ENCODE assay signal across 26 mouse cellular contexts in the genomic region with DNA sequence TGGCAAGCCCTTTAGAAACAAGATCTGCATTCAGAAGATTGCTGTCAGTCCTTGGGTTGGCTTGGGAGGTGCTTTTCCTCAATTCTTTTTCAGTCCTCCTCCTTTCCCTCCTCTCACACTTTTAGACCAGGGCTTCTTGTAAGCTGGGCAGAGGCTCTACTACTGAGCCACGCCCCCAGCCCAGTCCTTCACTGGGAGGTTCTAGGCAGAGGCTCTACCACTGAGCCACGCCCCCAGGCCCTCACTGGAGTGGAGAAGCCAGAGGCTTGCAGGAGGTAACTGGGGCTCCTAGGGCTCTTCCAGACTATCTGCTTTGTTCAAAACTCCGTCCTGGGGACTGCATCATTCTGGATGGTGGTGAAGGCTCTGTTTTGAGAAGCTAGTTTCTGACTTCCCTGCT.
"Had no signal": no experiment of that assay in that cellular context is flagged by ENCODE, and none has a peak within 500 bp of the region (broad histone marks: within the 10 kb centered on the region; RNA-seq: fewer than 3 reads in every experiment).

No protein-coding gene starts in this region.

- H3K9me3 ChIP-seq: heart, embryonic 10.5 days; hindbrain, embryonic 12.5 days; intestine, embryonic 15.5 days; kidney, embryonic 15.5 days; limb, embryonic 10.5 days; liver, embryonic 12.5 days had no signal

- H3K27me3 ChIP-seq: heart, embryonic 12.5 days; hindbrain, embryonic 12.5 days; intestine, embryonic 15.5 days; kidney, embryonic 15.5 days; liver, embryonic 12.5 days had no signal

- H3K4me1 ChIP-seq: heart, embryonic 10.5 days; heart, embryonic 12.5 days; hindbrain, embryonic 10.5 days; hindbrain, embryonic 12.5 days; intestine, embryonic 15.5 days; kidney, embryonic 15.5 days; limb, embryonic 12.5 days; liver, embryonic 12.5 days had no signal

- H3K9ac ChIP-seq: heart, embryonic 12.5 days; hindbrain, embryonic 12.5 days; hindbrain, embryonic 14.5 days; intestine, embryonic 15.5 days; kidney, embryonic 15.5 days; limb, embryonic 12.5 days; liver, embryonic 12.5 days; liver, embryonic 14.5 days had no signal

- H3K27ac ChIP-seq: gastrocnemius, adult 2 months; heart, embryonic 10.5 days; hindbrain, embryonic 10.5 days; hindbrain, embryonic 12.5 days; hindbrain, embryonic 14.5 days; intestine, embryonic 15.5 days; kidney, embryonic 15.5 days; left cerebral cortex, adult 2 months; limb, embryonic 10.5 days; limb, embryonic 12.5 days; liver, embryonic 12.5 days; liver, embryonic 14.5 days had no signal

- ATAC-seq: inflammation-experienced regulatory T-cells, adult 6 months; intestine, embryonic 15.5 days; intestine, postnatal 0 days had no signal

- H3K4me3 ChIP-seq: gastrocnemius, adult 2 months; heart, embryonic 10.5 days; heart, embryonic 12.5 days; hindbrain, embryonic 10.5 days; hindbrain, embryonic 12.5 days; intestine, embryonic 15.5 days; kidney, embryonic 15.5 days; layer of hippocampus, adult 2 months; left cerebral cortex, adult 2 months; limb, embryonic 10.5 days; limb, embryonic 12.5 days; liver, embryonic 12.5 days had no signal

- H3K36me3 ChIP-seq: heart, embryonic 10.5 days; heart, embryonic 12.5 days; hindbrain, embryonic 10.5 days; hindbrain, embryonic 12.5 days; intestine, embryonic 15.5 days; kidney, embryonic 15.5 days; limb, embryonic 10.5 days; limb, embryonic 12.5 days; liver, embryonic 12.5 days had no signal

- DNase-seq: gastrocnemius, adult 2 months; gastrocnemius, postnatal 10 days; gastrocnemius, postnatal 25 days; heart, adult 18-20 months; heart, postnatal 10 days; heart, postnatal 4 days; kidney, adult 18-20 months; kidney, adult 8-10 months; kidney, postnatal 10 days; kidney, postnatal 25 days; kidney, postnatal 4 days had no signal

- H3K4me2 ChIP-seq: heart, embryonic 12.5 days; hindbrain, embryonic 12.5 days; hindbrain, embryonic 14.5 days; intestine, embryonic 15.5 days; kidney, embryonic 15.5 days; limb, embryonic 12.5 days; liver, embryonic 12.5 days had no signal
